Mouse (Mus musculus) adrenal gland, adult 2 months (tissue): ENCODE results near the gene Styx. TPM values are rescaled to one million over a fixed set of nuclear protein-coding genes. Genes with fewer than 3 reads are reported as not detected.

Source experiments
- DNase-seq: peaks from one replicate; pipeline ENCODE4 v3.0.0; 2021
- microRNA-seq, 2 experiments: library from miRNA; unstranded; fragments of <30 nt; microRNA quantifications; one replicate each; pipeline ENCODE4 v1.2.0; 2021
- polyA plus RNA-seq: library from polyadenylated mRNA; depleted of rRNA; stranded (reverse); fragments of >200 nt; gene quantifications from 2 replicates; pipeline ENCODE4 v1.2.3, GENCODE M21; 2012; rRNA removed
- total RNA-seq, 2 experiments: library from RNA; stranded (reverse); gene quantifications; 2 replicates each; pipeline ENCODE4 v1.2.3; 2021

Gene Styx
- total and polyA plus RNA-seq, 3 experiments, result 22.3 to 28.1 (median 26.2) TPM

- no peak for DNase-seq
Measured at GRCm38 (mm10) chr14:45469446-45469845, 118.6 kb downstream of the Styx start.

Small RNA genes lying within 50 kb of the gene (microRNA-seq; reads per million reads assigned to microRNA genes)
- 0 reads per million in 2 experiments for gene Gm25353

Other genes starting within 250 kb of the Styx start
- 1 to 10 TPM in 1 of 2 experiments, under 1 TPM in 1; 0.92 to 1.6 TPM for gene Gpr137c, start 131.4 kb upstream of the Styx start, total RNA-seq
- 2.8 and 6.3 TPM in 2 replicates for gene Gpr137c, start 131.4 kb upstream of the Styx start, polyA plus RNA-seq
- 10 to 100 TPM; 16.5 to 17.0 TPM for gene Txndc16, start 130.8 kb upstream of the Styx start, total RNA-seq
- 6.6 and 14.6 TPM in 2 replicates for gene Txndc16, start 130.8 kb upstream of the Styx start, polyA plus RNA-seq
- gene Ero1l, start 32.3 kb upstream of the Styx start, total RNA-seq, result 10 to 100 TPM; 34.7 to 39.3 TPM
- 2.7 and 4.2 TPM in 2 replicates for gene Ero1l, start 32.3 kb upstream of the Styx start, polyA plus RNA-seq
- gene Psmc6, start 21.3 kb upstream of the Styx start, total RNA-seq, result 100 to 1,000 TPM; 104 to 142 TPM
- gene Psmc6, start 21.3 kb upstream of the Styx start, polyA plus RNA-seq, result 4.5 and 5.7 TPM in 2 replicates
- gene Gnpnat1, start 53.8 kb downstream of the Styx start, total RNA-seq, result 10 to 100 TPM; 27.0 to 29.4 TPM
- 1.3 and 1.8 TPM in 2 replicates for gene Gnpnat1, start 53.8 kb downstream of the Styx start, polyA plus RNA-seq
- gene Fermt2, start 179.0 kb downstream of the Styx start, total RNA-seq, result 100 to 1,000 TPM in 1 of 2 experiments, 10 to 100 TPM in 1; 77.1 to 114 TPM
- gene Fermt2, start 179.0 kb downstream of the Styx start, polyA plus RNA-seq, result 11.5 and 12.5 TPM in 2 replicates